Comparison of ENCODE assay signal across 17 mouse cellular contexts in genomic region chr5:137078616-137079015, GRCm38 (mm10). TPM values are rescaled to one million over a fixed set of nuclear protein-coding genes. Genes with fewer than 3 reads are reported as not detected.
DNase-seq lines count a peak whose midpoint lies in the region; ATAC-seq and TF ChIP-seq lines count a peak whose summit lies in the region.
"Had no signal": no experiment of that assay in that cellular context is flagged by ENCODE, and none has a peak within 500 bp of the region (broad histone marks: within the 10 kb centered on the region; RNA-seq: fewer than 3 reads in every experiment).

No protein-coding gene starts in this region.

- no peak for ATAC-seq in liver, embryonic 13.5 days (ENCODE audit: low read depth)
- no peak for ATAC-seq in liver, postnatal 0 days

- no peaks in the 10 kb centered on the region for H3K9me3 ChIP-seq in liver, embryonic 13.5 days (replicated peaks)
- H3K9me3 ChIP-seq in liver, postnatal 0 days (ENCODE audit: low read length) = no peaks in the 10 kb centered on the region
- H3K9me3 ChIP-seq: forebrain, embryonic 10.5 days; hindbrain, embryonic 12.5 days; limb, embryonic 13.5 days had no signal

- DNase-seq in gastrocnemius, adult 2 months = no peak
- DNase-seq in gastrocnemius, postnatal 25 days = no peak
- no peak for DNase-seq in liver, embryonic 13.5 days
- DNase-seq in liver, postnatal 0 days = no peak
- DNase-seq in heart, adult 8-10 months (ENCODE audit: low spot score) = peak; percentile 35
- peak; percentile 43 for DNase-seq in lung, postnatal 10 days
- no peak for DNase-seq in adrenal gland, postnatal 14 days
- DNase-seq in layer of hippocampus, postnatal 10 days (ENCODE audit: low spot score in 2 of 2) = no peak
- DNase-seq: cerebellum, adult 11-12 months; kidney, adult 9 months; layer of hippocampus, postnatal 36 days; right cerebral cortex, postnatal 25 days; thymus, postnatal 14 days had no signal

- WGBS in liver, embryonic 13.5 days (ENCODE audit: insufficient replicate concordance) = 52% methylated on average over 6 of the region's 6 CpGs
- WGBS in liver, postnatal 0 days (ENCODE audit: insufficient replicate concordance) = 53% methylated on average over 6 of the region's 6 CpGs

- H3K9ac ChIP-seq in liver, embryonic 13.5 days = no peak overlapping the region
- H3K9ac ChIP-seq in liver, postnatal 0 days (replicated peaks) = no peak overlapping the region
- H3K9ac ChIP-seq: hindbrain, embryonic 12.5 days; limb, embryonic 13.5 days had no signal

- H3K4me2 ChIP-seq in liver, embryonic 13.5 days = no peak overlapping the region
- no peak overlapping the region for H3K4me2 ChIP-seq in liver, postnatal 0 days (ENCODE audit: low read depth, low read length)
- H3K4me2 ChIP-seq: hindbrain, embryonic 12.5 days; limb, embryonic 13.5 days had no signal

- intact Hi-C loops in gastrocnemius, adult 2 months (cut with DNase I) = no loop called here

- no peaks in the 10 kb centered on the region for H3K27me3 ChIP-seq in liver, embryonic 13.5 days
- H3K27me3 ChIP-seq in liver, postnatal 0 days (ENCODE audit: insufficient read depth, low read length) = no peaks in the 10 kb centered on the region
- H3K27me3 ChIP-seq: hindbrain, embryonic 12.5 days; limb, embryonic 13.5 days; megakaryocyte, embryonic 14.5 days had no signal

- TF ChIP-seq EP300 in liver, postnatal 0 days (IDR thresholded peaks at IDR 0.05; ENCODE audit: low read depth) = no peak

- H3K4me1 ChIP-seq in liver, embryonic 13.5 days (replicated peaks) = peaks cover 44% of the 10 kb centered on the region
- H3K4me1 ChIP-seq in liver, postnatal 0 days (ENCODE audit: insufficient read depth) = peaks cover 29% of the 10 kb centered on the region

- peak overlapping the region; percentile 94 for H3K27ac ChIP-seq in gastrocnemius, adult 2 months
- H3K27ac ChIP-seq in liver, embryonic 13.5 days = peak overlapping the region; percentile 47
- H3K27ac ChIP-seq in liver, postnatal 0 days (ENCODE audit: low read depth) = no peak overlapping the region
- H3K27ac ChIP-seq: forebrain, embryonic 10.5 days; hindbrain, embryonic 12.5 days; limb, embryonic 13.5 days had no signal

- no peaks in the 10 kb centered on the region for H3K36me3 ChIP-seq in liver, embryonic 13.5 days
- no peaks in the 10 kb centered on the region for H3K36me3 ChIP-seq in liver, postnatal 0 days (replicated peaks; ENCODE audit: insufficient read depth, low read length)
- H3K36me3 ChIP-seq: forebrain, embryonic 10.5 days; hindbrain, embryonic 12.5 days; limb, embryonic 13.5 days had no signal

- no peak overlapping the region for H3K4me3 ChIP-seq in gastrocnemius, adult 2 months
- no peak overlapping the region for H3K4me3 ChIP-seq in liver, embryonic 13.5 days (replicated peaks)
- H3K4me3 ChIP-seq in liver, postnatal 0 days (ENCODE audit: low read depth, low read length) = no peak overlapping the region
- H3K4me3 ChIP-seq: forebrain, embryonic 10.5 days; hindbrain, embryonic 12.5 days; limb, embryonic 13.5 days; megakaryocyte, embryonic 14.5 days had no signal

- TF ChIP-seq CTCF in gastrocnemius, adult 2 months (IDR thresholded peaks at IDR 0.05) = no peak
- no peak for TF ChIP-seq CTCF in liver, postnatal 0 days (IDR thresholded peaks at IDR 0.05; ENCODE audit: low read depth)

RNA-seq across cellular contexts. Expression of gene Serpine1, which starts 6.5 kb away (rescaled TPM):
- 1 to 10 TPM; 2.5 to 2.8 TPM for total RNA-seq in gastrocnemius, adult 2 months (2021)
- 1 to 10 TPM; 1.3 to 4.9 TPM for total RNA-seq in gastrocnemius, postnatal 25 days (2021)
- polyA plus RNA-seq in liver, embryonic 13.5 days (2015; fragmentation: Nextera tagmentation; extraction: Ambion mirVana) = 0.05 TPM in 1 of 2 replicates, not detected in the other
- 0.23 and 0.25 TPM in 2 replicates for polyA plus RNA-seq in liver, postnatal 0 days (2015; fragmentation: Nextera tagmentation; extraction: Ambion mirVana)
- total RNA-seq in heart, adult 8-10 months (2022) = 10 to 100 TPM; 33.2 to 59.2 (median 47.4) TPM
- total RNA-seq in adrenal gland, postnatal 14 days (2021) = 2.0 and 2.6 TPM in 2 replicates
- under 1 TPM; 0.80 to 0.96 TPM for total RNA-seq in layer of hippocampus, postnatal 10 days (2021)

RNA-seq across cellular contexts. Expression of gene Ap1s1, which starts 32.7 kb away (rescaled TPM):
- 10 to 100 TPM; 12.4 to 19.2 TPM for total RNA-seq in gastrocnemius, adult 2 months (2021)
- total RNA-seq in gastrocnemius, postnatal 25 days (2021) = 10 to 100 TPM; 13.5 to 23.4 TPM
- 109 and 114 TPM in 2 replicates for polyA plus RNA-seq in liver, embryonic 13.5 days (2015; fragmentation: Nextera tagmentation; extraction: Ambion mirVana)
- polyA plus RNA-seq in liver, postnatal 0 days (2015; fragmentation: Nextera tagmentation; extraction: Ambion mirVana) = 57.9 and 60.7 TPM in 2 replicates
- total RNA-seq in heart, adult 8-10 months (2022) = 10 to 100 TPM; 30.2 to 40.5 (median 38.2) TPM
- 88.6 and 92.6 TPM in 2 replicates for total RNA-seq in adrenal gland, postnatal 14 days (2021)
- total RNA-seq in layer of hippocampus, postnatal 10 days (2021) = 100 to 1,000 TPM; 187 to 196 TPM

RNA-seq across cellular contexts. Expression of gene Trim56, which starts 37.4 kb away (rescaled TPM):
- total RNA-seq in gastrocnemius, adult 2 months (2021) = 1 to 10 TPM; 7.5 to 9.3 TPM
- 1 to 10 TPM; 7.4 TPM for total RNA-seq in gastrocnemius, postnatal 25 days (2021)
- polyA plus RNA-seq in liver, embryonic 13.5 days (2015; fragmentation: Nextera tagmentation; extraction: Ambion mirVana) = 8.4 and 9.9 TPM in 2 replicates
- 6.4 and 7.4 TPM in 2 replicates for polyA plus RNA-seq in liver, postnatal 0 days (2015; fragmentation: Nextera tagmentation; extraction: Ambion mirVana)
- 10 to 100 TPM; 20.2 to 22.1 (median 21.5) TPM for total RNA-seq in heart, adult 8-10 months (2022)
- 38.1 and 39.8 TPM in 2 replicates for total RNA-seq in adrenal gland, postnatal 14 days (2021)
- 1 to 10 TPM; 4.8 to 5.2 TPM for total RNA-seq in layer of hippocampus, postnatal 10 days (2021)

RNA-seq across cellular contexts. Expression of gene Vgf, which starts 52.4 kb away (rescaled TPM):
- not detected for total RNA-seq in gastrocnemius, adult 2 months (2021)
- total RNA-seq in gastrocnemius, postnatal 25 days (2021) = not detected
- not detected in 2 replicates for polyA plus RNA-seq in liver, embryonic 13.5 days (2015; fragmentation: Nextera tagmentation; extraction: Ambion mirVana)
- polyA plus RNA-seq in liver, postnatal 0 days (2015; fragmentation: Nextera tagmentation; extraction: Ambion mirVana) = not detected in 2 replicates
- total RNA-seq in heart, adult 8-10 months (2022) = not detected
- total RNA-seq in adrenal gland, postnatal 14 days (2021) = 11.9 and 12.6 TPM in 2 replicates
- total RNA-seq in layer of hippocampus, postnatal 10 days (2021) = 100 to 1,000 TPM; 253 to 268 TPM

Comparison
In these comparisons a context has a peak if more than half of its experiments do, and no peak if none do; other contexts are left out.
1. DNase-seq: peak in heart, adult 8-10 months (single experiment) and lung, postnatal 10 days (single experiment); none in gastrocnemius, adult 2 months (single experiment), gastrocnemius, postnatal 25 days (single experiment), liver, embryonic 13.5 days (single experiment), liver, postnatal 0 days (single experiment), adrenal gland, postnatal 14 days (single experiment) and layer of hippocampus, postnatal 10 days (0 of 2).